13 mouse cellular contexts compared by ENCODE assay signal in the genomic region with DNA sequence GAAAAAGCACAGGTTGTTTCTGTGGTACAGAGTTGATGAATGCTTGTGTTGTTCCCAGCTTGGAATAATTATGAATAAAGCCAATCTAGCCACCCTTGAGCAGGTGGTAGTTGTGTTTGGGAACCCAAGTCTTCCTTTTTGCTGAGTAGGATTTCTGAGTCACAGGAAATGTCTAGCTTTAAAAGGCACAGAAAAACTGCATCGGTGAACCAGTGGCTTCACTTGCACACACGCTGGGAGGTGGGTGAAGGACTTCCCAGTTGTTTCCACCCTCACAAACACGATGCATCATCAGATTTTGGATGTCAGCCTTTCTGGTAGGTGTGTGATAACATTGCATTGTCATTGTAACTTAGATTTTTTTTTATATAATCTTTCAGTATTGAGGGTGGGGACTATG.
"Had no signal": no experiment of that assay in that cellular context is flagged by ENCODE, and none has a peak within 500 bp of the region (broad histone marks: within the 10 kb centered on the region; RNA-seq: fewer than 3 reads in every experiment).

No protein-coding gene starts in this region.

- H3K27me3 ChIP-seq: limb, embryonic 15.5 days; liver, embryonic 12.5 days; neural tube, embryonic 12.5 days had no signal

- H3K9ac ChIP-seq: limb, embryonic 15.5 days; liver, embryonic 12.5 days; lung, embryonic 14.5 days; neural tube, embryonic 12.5 days had no signal

- DNase-seq: kidney, adult 11 months; kidney, adult 9 months; kidney, postnatal 36 days; lung, embryonic 14.5 days; lung, postnatal 10 days; lung, postnatal 4 days; midbrain, embryonic 14.5 days; thymus, postnatal 4 days had no signal

- H3K27ac ChIP-seq: kidney, postnatal 0 days; limb, embryonic 15.5 days; liver, embryonic 12.5 days; midbrain, embryonic 10.5 days; neural tube, embryonic 12.5 days had no signal

- H3K36me3 ChIP-seq: limb, embryonic 15.5 days; liver, embryonic 12.5 days; midbrain, embryonic 10.5 days; neural tube, embryonic 12.5 days had no signal

- H3K4me1 ChIP-seq: limb, embryonic 15.5 days; liver, embryonic 12.5 days; midbrain, embryonic 10.5 days; neural tube, embryonic 12.5 days had no signal

- H3K4me2 ChIP-seq: limb, embryonic 15.5 days; liver, embryonic 12.5 days; lung, embryonic 14.5 days; neural tube, embryonic 12.5 days had no signal

- ATAC-seq: liver, embryonic 12.5 days had no signal

- H3K9me3 ChIP-seq: limb, embryonic 15.5 days; liver, embryonic 12.5 days; midbrain, embryonic 10.5 days; neural tube, embryonic 12.5 days had no signal

- H3K4me3 ChIP-seq: limb, embryonic 15.5 days; liver, embryonic 12.5 days; midbrain, embryonic 10.5 days; neural tube, embryonic 12.5 days had no signal
